Mouse (Mus musculus) bone marrow macrophage, adult 2 months (primary cell): ENCODE data around the gene Slc5a1.

Experiments
- CTCF ChIP-seq: IDR thresholded peaks from 2 replicates; pipeline ENCODE4 v1.5.1; 2012; ENCODE audit warnings: low read depth, mild to moderate bottlenecking, low read length, moderate library complexity
- POLR2A ChIP-seq: IDR thresholded peaks from 2 replicates; pipeline ENCODE4 v1.6.1; 2012; ENCODE audit warnings: mild to moderate bottlenecking, low read depth, low read length, borderline replicate concordance

GRCm38 (mm10) chr5:33203171-33203565, 99.1 kb downstream of the Slc5a1 start:
- TF ChIP-seq CTCF (no peak), POLR2A (no peak)
